Mouse (Mus musculus) kidney, postnatal 25 days (tissue): Measurements from ENCODE around the gene Birc5.
"Not testable (repeated sequence)": the region's sequence is repeated elsewhere in the genome, so short reads cannot be mapped to it uniquely, and the experiment has no call there.

Experiments
- DNase-seq, 2 experiments: peaks; one replicate each; pipeline ENCODE4 v3.0.0; 2021; ENCODE audit warnings: mixed read lengths in 2 of 2

The Birc5 gene

GRCm38 (mm10) chr11:117827386-117827785, 21.7 kb upstream of the Birc5 start:
- DNase-seq, result no peak

DNA sequence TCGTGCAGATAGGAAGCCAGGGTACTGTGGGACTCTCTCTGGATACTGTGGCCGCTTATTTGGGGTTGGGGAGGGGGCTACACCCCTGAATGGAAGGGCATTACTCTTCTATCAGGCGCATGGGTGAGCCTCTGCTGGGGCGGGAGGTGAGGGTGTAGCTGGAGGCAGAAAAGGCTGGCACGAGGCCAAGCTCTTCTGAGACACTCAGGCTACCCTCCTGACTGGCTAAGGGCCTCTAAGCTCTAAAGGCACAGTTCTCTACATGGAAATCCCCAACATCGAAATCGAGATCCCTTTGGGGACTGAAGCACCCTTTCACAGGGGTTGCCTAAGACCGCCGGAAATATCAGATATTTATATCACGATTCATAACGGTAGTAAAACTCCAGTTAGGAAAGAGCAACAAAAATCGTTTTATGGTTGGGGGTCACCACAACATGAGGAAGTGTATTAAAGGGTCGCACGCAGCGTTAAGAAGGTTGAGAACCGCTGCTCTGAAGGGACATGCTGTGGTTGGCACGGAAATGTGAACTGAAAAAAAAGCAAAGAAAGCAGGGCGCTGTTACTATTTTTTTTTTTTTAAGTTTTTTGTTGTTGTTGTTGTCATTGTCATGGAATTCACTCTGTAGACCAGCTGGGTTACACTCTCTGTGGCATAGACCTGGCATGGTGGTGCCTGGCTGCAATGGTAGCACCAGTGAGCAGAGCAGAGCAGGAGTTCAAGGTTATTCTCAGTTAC, 20.7 kb upstream of the Birc5 start:
- peak; percentile 75 to 83 for DNase-seq

DNA sequence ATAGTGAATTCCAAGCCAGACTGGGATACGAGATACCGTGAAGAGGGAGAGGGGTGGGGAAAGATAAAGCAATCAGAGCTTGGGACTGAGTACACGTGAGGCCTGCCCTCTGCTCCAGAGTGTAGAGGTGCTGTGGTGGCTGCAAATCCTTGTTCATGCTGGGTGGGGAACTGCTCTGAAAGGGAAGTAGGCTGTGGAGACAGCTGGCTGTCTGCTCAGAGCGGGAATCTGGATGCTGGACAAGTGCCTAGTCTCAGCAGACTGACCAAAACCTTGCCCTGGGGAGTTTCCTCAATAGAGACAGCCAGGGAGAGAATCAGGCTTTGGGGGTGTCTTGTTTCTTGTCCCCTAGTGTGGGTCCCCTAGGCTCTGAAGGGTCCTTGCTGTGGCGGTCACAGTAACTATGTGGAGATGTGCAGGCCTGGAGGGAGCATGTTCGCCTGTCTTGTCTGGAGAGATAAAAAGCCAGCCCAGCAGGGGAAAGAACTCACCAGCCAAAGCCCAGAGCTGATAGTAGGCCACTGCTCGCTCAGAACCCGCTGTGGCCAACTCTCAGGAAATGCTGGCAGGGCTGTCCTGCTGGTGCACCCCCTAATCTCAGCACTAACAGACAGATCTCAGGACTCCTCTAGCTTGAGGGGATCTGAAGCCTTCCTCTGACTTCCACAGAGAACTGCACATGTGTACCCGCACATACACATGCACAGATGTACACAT, 20.0 kb upstream of the Birc5 start:
- DNase-seq, result peak; percentile 65 to 82

- DNase-seq, result peak; percentile 94 to 95
Observed at GRCm38 (mm10) chr11:117829671-117830215, 19.3 kb upstream of the Birc5 start.

DNA sequence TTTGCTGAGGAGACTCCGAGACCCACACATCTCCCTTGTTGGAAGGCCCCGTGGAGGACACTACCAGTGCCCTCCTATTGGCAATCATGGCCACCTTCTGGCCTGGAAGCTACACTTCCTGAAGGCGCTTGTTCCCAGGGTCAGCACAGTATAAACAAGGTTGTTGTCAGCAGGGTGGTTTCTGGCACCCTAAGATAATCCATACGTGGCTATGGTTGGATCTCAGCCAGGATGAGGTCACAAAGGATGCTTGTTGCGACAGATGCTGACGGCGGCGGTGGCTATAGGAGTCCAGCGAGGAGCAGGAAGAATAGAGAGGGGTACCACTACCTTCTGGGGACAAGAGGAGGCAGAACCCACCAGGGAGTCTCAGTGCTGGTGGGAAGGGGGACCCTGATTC, 18.6 kb upstream of the Birc5 start:
- DNase-seq, result peak in 1 of 2 experiments; percentile 51

GRCm38 (mm10) chr11:117832086-117832969, 16.7 kb upstream of the Birc5 start:
- DNase-seq, result peak; percentile 86

GRCm38 (mm10) chr11:117833509-117833908, 15.5 kb upstream of the Birc5 start:
- DNase-seq, result not testable (repeated sequence)

GRCm38 (mm10) chr11:117834086-117834485, 15.0 kb upstream of the Birc5 start:
- DNase-seq, result peak; percentile 71 to 90

- DNase-seq, result peak; percentile 42 to 81
Observed at GRCm38 (mm10) chr11:117836306-117836705, 12.7 kb upstream of the Birc5 start.

GRCm38 (mm10) chr11:117838572-117838971, 10.5 kb upstream of the Birc5 start:
- peak; percentile 42 to 81 for DNase-seq

- no peak for DNase-seq
Observed at GRCm38 (mm10) chr11:117839021-117839420, 10.0 kb upstream of the Birc5 start.

GRCm38 (mm10) chr11:117840910-117841309, 8.1 kb upstream of the Birc5 start:
- no peak for DNase-seq

GRCm38 (mm10) chr11:117843434-117843833, 5.6 kb upstream of the Birc5 start:
- DNase-seq, result no peak

DNA sequence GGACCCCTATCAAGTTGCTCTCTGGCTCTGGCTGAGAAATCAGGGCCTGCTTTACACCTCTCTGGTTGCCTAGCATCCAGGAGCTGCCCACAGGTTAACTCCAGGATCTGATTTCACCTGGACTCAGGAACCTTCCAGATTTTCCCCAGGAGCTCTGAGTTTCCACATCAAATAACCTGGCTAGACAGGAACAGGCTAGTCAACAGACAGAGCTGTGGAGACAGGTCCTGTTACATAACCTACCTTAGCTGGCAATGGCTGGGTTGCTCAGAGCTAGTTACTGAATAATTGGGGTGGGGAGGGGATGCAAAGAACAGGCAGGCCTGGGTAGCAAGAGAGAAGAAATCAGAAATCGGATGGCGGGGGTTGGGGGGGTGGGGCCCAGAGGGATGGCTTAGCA, 4.1 kb upstream of the Birc5 start:
- DNase-seq, result peak; percentile 57 to 85

DNA sequence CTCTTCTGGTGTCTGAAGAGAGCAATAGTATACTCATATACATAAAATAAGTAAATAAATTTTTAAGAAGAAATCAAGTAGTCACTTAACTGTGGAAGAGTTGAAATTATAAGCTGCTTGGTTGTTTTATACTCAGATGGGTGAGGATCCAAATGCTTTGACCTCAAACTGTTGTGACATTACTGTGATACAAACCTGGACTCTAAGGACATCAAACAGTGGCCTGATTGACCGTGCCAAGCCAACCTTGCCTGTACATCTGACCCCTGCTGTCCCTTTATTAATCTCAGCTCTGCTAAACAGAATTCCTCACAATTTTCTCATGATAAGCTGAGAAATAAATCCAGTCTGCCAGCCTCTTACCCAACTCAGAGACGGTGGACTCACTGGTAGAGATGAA, 3.4 kb upstream of the Birc5 start:
- DNase-seq, result no peak

DNA sequence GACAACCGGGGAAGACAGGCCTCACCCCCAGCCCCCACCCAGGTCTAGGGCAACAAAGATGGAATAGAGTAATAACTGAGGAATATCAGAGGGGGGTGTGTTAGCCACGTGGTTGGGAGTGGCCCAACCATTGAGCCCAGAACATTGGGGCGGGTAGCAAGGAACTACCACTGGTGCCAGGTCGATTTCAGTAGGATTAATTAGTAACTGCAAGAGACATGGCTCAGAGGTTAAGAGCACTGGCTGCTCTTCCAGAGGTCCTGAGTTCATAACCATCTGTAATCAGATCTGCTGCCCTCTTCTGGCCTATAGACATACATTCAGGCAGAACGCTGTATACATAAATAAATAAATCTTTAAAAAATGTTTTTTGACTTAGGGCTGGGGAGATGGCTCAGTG, 2.4 kb upstream of the Birc5 start:
- peak; percentile 69 to 90 for DNase-seq

GRCm38 (mm10) chr11:117847593-117848215, 1.3 kb upstream of the Birc5 start:
- peak in 1 of 2 experiments; percentile 69 for DNase-seq

DNA sequence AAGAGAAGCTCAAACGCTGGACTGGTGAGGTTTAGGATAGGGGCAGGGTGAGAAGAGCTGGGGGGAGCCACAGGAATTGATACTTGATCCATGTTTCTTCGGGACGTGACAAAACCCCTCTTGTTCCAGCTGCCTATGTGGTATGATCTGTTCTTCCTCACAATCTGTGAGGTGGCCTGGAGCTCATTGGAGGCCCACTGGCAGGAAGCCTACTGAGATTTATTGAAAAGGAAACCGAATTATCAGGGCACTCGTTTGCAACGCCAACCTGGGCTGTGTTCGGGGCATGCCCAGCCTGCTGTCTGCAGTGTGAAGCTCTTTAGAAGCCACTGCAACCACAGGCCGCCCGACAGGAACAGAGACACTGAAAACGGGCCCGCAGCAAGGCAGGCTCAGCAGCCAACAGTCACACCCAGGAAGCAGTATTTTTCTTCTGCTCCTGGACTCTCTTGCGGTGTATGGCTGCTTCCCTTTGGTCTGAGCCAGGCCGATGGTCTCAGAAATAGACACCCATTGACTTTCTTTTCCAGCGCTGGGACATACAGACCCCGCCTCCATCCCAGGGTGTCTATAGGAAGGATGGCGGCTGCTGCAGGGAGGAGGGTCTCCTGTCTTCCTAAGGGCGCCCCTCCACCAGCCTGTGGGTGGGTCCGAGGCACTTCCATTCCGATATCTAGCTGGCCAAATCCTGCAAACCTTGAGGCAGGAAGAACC, 623 bp upstream of the Birc5 start:
- DNase-seq, result peak; percentile 43 to 69

DNA sequence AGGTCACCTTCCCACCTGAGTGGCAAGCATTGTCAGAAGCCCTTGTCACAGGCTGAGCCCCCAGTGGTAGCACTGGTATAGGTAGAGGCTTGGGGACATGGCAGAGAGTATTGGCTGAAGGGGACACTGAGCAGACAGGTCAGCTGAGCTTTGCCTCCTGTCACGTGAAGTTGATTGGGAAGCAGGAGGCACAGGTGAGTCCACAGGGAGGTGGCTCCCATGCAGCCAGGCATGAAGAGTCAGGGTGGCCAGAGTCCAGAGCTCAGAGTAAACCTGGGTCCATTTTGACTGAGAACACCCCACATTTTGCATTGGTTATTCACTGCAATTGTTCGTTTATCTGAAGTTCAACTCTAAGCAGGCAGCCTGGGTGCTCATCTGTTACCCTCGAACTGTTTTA, 3.8 kb downstream of the Birc5 start:
- DNase-seq, result peak in 1 of 2 experiments; percentile 64

DNA sequence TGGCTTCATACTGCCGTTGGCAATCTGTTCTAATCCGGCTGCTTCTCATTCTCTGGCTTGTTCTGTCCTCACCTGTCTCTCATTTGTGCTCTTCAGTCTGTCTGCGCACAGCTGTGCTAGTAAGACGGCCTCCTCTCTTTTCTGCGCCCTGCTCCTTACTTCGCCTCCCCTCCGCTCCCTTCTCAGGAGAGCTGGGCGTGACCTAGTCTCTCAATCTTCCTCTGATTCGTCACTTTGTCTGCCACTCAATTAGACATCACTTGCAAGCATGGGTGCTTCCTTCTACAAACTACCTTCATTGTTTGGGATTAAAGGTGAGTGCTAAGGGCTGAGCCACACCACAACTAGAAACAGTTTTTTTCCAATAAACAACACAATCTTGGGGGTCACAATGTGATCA, 5.2 kb downstream of the Birc5 start:
- DNase-seq, result no peak

DNA sequence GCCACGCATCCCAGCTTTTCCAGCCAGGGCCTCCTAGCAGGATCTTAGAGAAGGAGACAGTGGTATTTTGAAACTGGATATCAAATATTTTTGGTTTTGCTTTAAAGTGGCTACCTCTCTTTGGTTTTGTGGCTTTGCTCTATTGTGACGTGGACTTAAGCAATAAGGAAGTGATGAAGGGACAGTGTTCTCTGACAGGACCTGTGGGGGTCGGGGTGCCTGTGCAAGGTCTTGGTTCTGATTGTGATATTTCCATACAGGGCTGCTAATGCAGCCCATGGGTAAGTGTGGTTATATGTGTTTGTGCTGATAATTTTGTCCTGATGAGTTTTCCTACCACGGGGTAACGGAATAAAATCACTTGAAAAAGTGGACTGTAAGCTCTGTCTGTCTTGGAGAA, 6.3 kb downstream of the Birc5 start:
- no peak for DNase-seq

- no peak for DNase-seq
Observed at GRCm38 (mm10) chr11:117855975-117856374, 6.9 kb downstream of the Birc5 start.
